Mouse (Mus musculus) embryonic facial prominence, embryonic 13.5 days (tissue): ENCODE results near the gene Pcbp2. TPM values are rescaled to one million over a fixed set of nuclear protein-coding genes. Genes with fewer than 3 reads are reported as not detected.

Experiments
- ATAC-seq: fragments of 200-750 bp; cut with Nextera tagmentation; 2 replicates; pipeline ENCODE4 v1.8.0; 2017; ENCODE audit warnings: low read depth; ENCODE audit not compliant: insufficient number of reproducible peaks, insufficient read depth, low FRiP score, low TSS enrichment
- H3K27ac ChIP-seq: fragments of 300-500 bp; sonication (generic); 2 replicates; pipeline ENCODE4 v1.5.1; 2015; ENCODE audit warnings: moderate library complexity, mild to moderate bottlenecking, inconsistent platforms
- H3K27me3 ChIP-seq: fragments of 300-500 bp; sonication (generic); 2 replicates; pipeline ENCODE4 v1.6.1; 2015; ENCODE audit warnings: mild to moderate bottlenecking, inconsistent platforms
- H3K36me3 ChIP-seq: fragments of 300-500 bp; sonication (generic); 2 replicates; pipeline ENCODE4 v1.6.1; 2015; ENCODE audit warnings: mild to moderate bottlenecking, inconsistent platforms
- H3K4me1 ChIP-seq: fragments of 300-500 bp; sonication (generic); 2 replicates; pipeline ENCODE4 v1.6.1; 2015; ENCODE audit warnings: inconsistent platforms
- H3K4me2 ChIP-seq: fragments of 300-500 bp; sonication (generic); 2 replicates; pipeline ENCODE4 v1.6.1; 2015; ENCODE audit warnings: moderate library complexity, mild to moderate bottlenecking, inconsistent platforms
- H3K4me3 ChIP-seq: fragments of 300-500 bp; sonication (generic); 2 replicates; pipeline ENCODE4 v1.5.1; 2015; ENCODE audit warnings: mild to moderate bottlenecking, inconsistent platforms
- H3K9ac ChIP-seq: fragments of 300-500 bp; sonication (generic); 2 replicates; pipeline ENCODE4 v1.6.1; 2015; ENCODE audit warnings: mild to moderate bottlenecking, inconsistent platforms
- H3K9me3 ChIP-seq: fragments of 300-500 bp; sonication (generic); 2 replicates; pipeline ENCODE4 v1.6.1; 2016; ENCODE audit warnings: inconsistent platforms
- WGBS: fragments of 180-500 bp; shearing (Covaris S2); methylation state at CpG from one replicate; pipeline ENCODE4 v1.1.7; 2015; ENCODE audit warnings: mixed read lengths; 5-methylcytosine and 5-hydroxymethylcytosine counted together
- polyA plus RNA-seq: library from polyadenylated mRNA; unstranded; fragments of >200 nt; fragmentation: Nextera tagmentation; extraction: Ambion mirVana; gene quantifications from 2 replicates; pipeline ENCODE4 v1.2.1, GENCODE M21; 2015

Pcbp2 gene
- polyA plus RNA-seq, 1 experiment from 2014 or later, result 262 TPM

- WGBS, result under 1% methylated on average over 10 of the region's 10 CpGs
- peak overlapping the region; percentile 83 for H3K9ac ChIP-seq
Observed at GRCm38 (mm10) chr15:102517631-102517975, 47.3 kb downstream of the Pcbp2 start.

GRCm38 (mm10) chr15:102517976-102518858 is 47.9 kb downstream of the Pcbp2 start, which contains the start of gene Tarbp2:
Gene Tarbp2, plus strand, starts transcription at chr15:102518192.
- peaks cover 30% of the 10 kb centered on the region for H3K36me3 ChIP-seq
- peak; percentile 92 for ATAC-seq
- H3K27me3 ChIP-seq, result no peaks in the 10 kb centered on the region
- peak within 1 kb of the TSS; percentile 100 for H3K27ac ChIP-seq
- H3K9me3 ChIP-seq, result no peaks in the 10 kb centered on the region
- peak within 1 kb of the TSS; percentile 88 for H3K4me2 ChIP-seq
- peaks cover 26% of the 10 kb centered on the region for H3K4me1 ChIP-seq
- WGBS, result under 1% methylated on average over 60 of the region's 60 CpGs
- H3K9ac ChIP-seq, result peak within 1 kb of the TSS; percentile 89
- H3K4me3 ChIP-seq, result peak within 1 kb of the TSS; percentile 70

More at GRCm38 (mm10) chr15:102517631-102517975, 47.3 kb downstream of the Pcbp2 start:
- Histone ChIP-seq H3K9me3 (no peaks in the 10 kb centered on the region), H3K4me3 (peak overlapping the region; percentile 70), H3K4me1 (peaks cover 30% of the 10 kb centered on the region), H3K36me3 (peaks cover 25% of the 10 kb centered on the region), H3K27me3 (no peaks in the 10 kb centered on the region), H3K27ac (peak overlapping the region; percentile 100), H3K4me2 (peak overlapping the region; percentile 88)
- no peak for ATAC-seq

- peak overlapping the region; percentile 100 for H3K27ac ChIP-seq
- H3K9ac ChIP-seq, result peak overlapping the region; percentile 89
- H3K4me3 ChIP-seq, result peak overlapping the region; percentile 70
- WGBS, result 20% methylated on average over 9 of the region's 9 CpGs
- H3K27me3 ChIP-seq, result no peaks in the 10 kb centered on the region
- H3K4me2 ChIP-seq, result peak overlapping the region; percentile 88
- no peaks in the 10 kb centered on the region for H3K9me3 ChIP-seq
- ATAC-seq, result no peak
- H3K4me1 ChIP-seq, result peaks cover 26% of the 10 kb centered on the region
- H3K36me3 ChIP-seq, result peaks cover 34% of the 10 kb centered on the region
Observed at GRCm38 (mm10) chr15:102518859-102519201, 48.5 kb downstream of the Pcbp2 start.

- Histone ChIP-seq H3K27me3 (no peaks in the 10 kb centered on the region), H3K4me2 (peak overlapping the region; percentile 88), H3K4me1 (peaks cover 26% of the 10 kb centered on the region), H3K36me3 (peaks cover 41% of the 10 kb centered on the region), H3K4me3 (peak overlapping the region; percentile 70), H3K27ac (peak overlapping the region; percentile 100), H3K9me3 (no peaks in the 10 kb centered on the region), H3K9ac (peak overlapping the region; percentile 89)
- WGBS, result 64% methylated on average over 17 of the region's 17 CpGs
- no peak for ATAC-seq
Observed at GRCm38 (mm10) chr15:102519211-102520141, 49.1 kb downstream of the Pcbp2 start.

- H3K4me2 ChIP-seq, result no peak overlapping the region
- H3K9me3 ChIP-seq, result no peaks in the 10 kb centered on the region
- 0 out of 2 replicates have a peak overlapping the region, but pooled peaks have one; percentile 7 for H3K9ac ChIP-seq
- H3K36me3 ChIP-seq, result peaks cover 43% of the 10 kb centered on the region
- H3K27ac ChIP-seq, result no peak overlapping the region
- H3K4me3 ChIP-seq, result no peak overlapping the region
- no peaks in the 10 kb centered on the region for H3K27me3 ChIP-seq
- no peak for ATAC-seq
- WGBS, result 77% methylated on average over 4 of the region's 4 CpGs
- H3K4me1 ChIP-seq, result peaks cover 19% of the 10 kb centered on the region
Observed at GRCm38 (mm10) chr15:102520416-102520815, 50.1 kb downstream of the Pcbp2 start.

- ATAC-seq, result no peak
Observed at GRCm38 (mm10) chr15:102521480-102521879, 51.1 kb downstream of the Pcbp2 start.

GRCm38 (mm10) chr15:102524892-102525485 is 54.6 kb downstream of the Pcbp2 start, which contains the start of gene Npff:
Gene Npff, minus strand, starts transcription at chr15:102524942.
- Histone ChIP-seq H3K4me1 (no peaks in the 10 kb centered on the region), H3K4me3 (no peak within 1 kb of the TSS), H3K36me3 (peaks cover 72% of the 10 kb centered on the region), H3K4me2 (no peak within 1 kb of the TSS), H3K27me3 (no peaks in the 10 kb centered on the region), H3K9me3 (no peaks in the 10 kb centered on the region), H3K27ac (peak within 1 kb of the TSS; percentile 8; the same call in 1 of the 2 replicates), H3K9ac (peak within 1 kb of the TSS; percentile 36; the same call in 1 of the 2 replicates)
- WGBS, result 8% methylated on average over 3 of the region's 3 CpGs
- ATAC-seq, result no peak

More at GRCm38 (mm10) chr15:102521480-102521879, 51.1 kb downstream of the Pcbp2 start:
- Histone ChIP-seq H3K9ac (no peak overlapping the region), H3K9me3 (no peaks in the 10 kb centered on the region), H3K4me3 (no peak overlapping the region), H3K27me3 (no peaks in the 10 kb centered on the region), H3K4me1 (peaks cover 9% of the 10 kb centered on the region), H3K4me2 (no peak overlapping the region), H3K27ac (no peak overlapping the region), H3K36me3 (peaks cover 45% of the 10 kb centered on the region)
- 89% methylated on average over 4 of the region's 4 CpGs for WGBS

GRCm38 (mm10) chr15:102526111-102527002 is 56.0 kb downstream of the Pcbp2 start:
- H3K36me3 ChIP-seq, result peaks cover 73% of the 10 kb centered on the region
- no peak for ATAC-seq
- no peaks in the 10 kb centered on the region for H3K9me3 ChIP-seq
- 86% methylated on average over 6 of the region's 6 CpGs for WGBS
- H3K4me3 ChIP-seq, result no peak overlapping the region
- H3K9ac ChIP-seq, result no peak overlapping the region
- H3K27ac ChIP-seq, result no peak overlapping the region
- no peaks in the 10 kb centered on the region for H3K4me1 ChIP-seq
- no peaks in the 10 kb centered on the region for H3K27me3 ChIP-seq
- H3K4me2 ChIP-seq, result no peak overlapping the region

- no peak for ATAC-seq
- H3K4me2 ChIP-seq, result no peak overlapping the region
- H3K36me3 ChIP-seq, result peaks cover 73% of the 10 kb centered on the region
- H3K4me1 ChIP-seq, result no peaks in the 10 kb centered on the region
- H3K4me3 ChIP-seq, result no peak overlapping the region
- no peak overlapping the region for H3K27ac ChIP-seq
- 71% methylated on average over 3 of the region's 3 CpGs for WGBS
- no peak overlapping the region for H3K9ac ChIP-seq
- no peaks in the 10 kb centered on the region for H3K9me3 ChIP-seq
- no peaks in the 10 kb centered on the region for H3K27me3 ChIP-seq
Observed at GRCm38 (mm10) chr15:102527936-102528335, 57.6 kb downstream of the Pcbp2 start.

GRCm38 (mm10) chr15:102528396-102528795 is 58.1 kb downstream of the Pcbp2 start:
- WGBS, result 92% methylated on average over 1 of the region's 1 CpGs
- no peaks in the 10 kb centered on the region for H3K4me1 ChIP-seq
- H3K36me3 ChIP-seq, result peaks cover 75% of the 10 kb centered on the region
- no peaks in the 10 kb centered on the region for H3K27me3 ChIP-seq
- H3K9me3 ChIP-seq, result no peaks in the 10 kb centered on the region
- H3K4me3 ChIP-seq, result no peak overlapping the region
- H3K27ac ChIP-seq, result no peak overlapping the region
- no peak overlapping the region for H3K4me2 ChIP-seq
- ATAC-seq, result no peak
- H3K9ac ChIP-seq, result no peak overlapping the region
